ENCODE assay signal across 9 mouse cellular contexts in genomic region chr4:125231711-125232260, GRCm38 (mm10).
DNase-seq lines count a peak whose midpoint lies in the region; ATAC-seq and TF ChIP-seq lines count a peak whose summit lies in the region.
"Had no signal": no experiment of that assay in that cellular context is flagged by ENCODE, and none has a peak within 500 bp of the region (broad histone marks: within the 10 kb centered on the region; RNA-seq: fewer than 3 reads in every experiment).

No protein-coding gene starts in this region.

- no peak overlapping the region for H3K27ac ChIP-seq in left cerebral cortex, adult 2 months
- H3K27ac ChIP-seq in embryonic facial prominence, embryonic 11.5 days (replicated peaks; ENCODE audit: low read depth, low read length) = no peak overlapping the region
- no peak overlapping the region for H3K27ac ChIP-seq in limb, embryonic 11.5 days (replicated peaks; ENCODE audit: low read depth, low read length)
- H3K27ac ChIP-seq in kidney, embryonic 14.5 days (ENCODE audit: low read depth, low read length) = no peak overlapping the region
- H3K27ac ChIP-seq: limb, embryonic 15.5 days had no signal

- H3K4me1 ChIP-seq in embryonic facial prominence, embryonic 11.5 days (ENCODE audit: control insufficient read depth, insufficient read depth, low read length) = no peaks in the 10 kb centered on the region
- H3K4me1 ChIP-seq in limb, embryonic 11.5 days (ENCODE audit: control insufficient read depth, insufficient read depth, low read length) = no peaks in the 10 kb centered on the region
- no peaks in the 10 kb centered on the region for H3K4me1 ChIP-seq in kidney, embryonic 14.5 days (ENCODE audit: control insufficient read depth, insufficient read depth, low read length)
- H3K4me1 ChIP-seq: limb, embryonic 15.5 days had no signal

- H3K9me3 ChIP-seq in embryonic facial prominence, embryonic 11.5 days (replicated peaks; ENCODE audit: control insufficient read depth, low read length) = no peaks in the 10 kb centered on the region
- H3K9me3 ChIP-seq in limb, embryonic 11.5 days (ENCODE audit: control insufficient read depth, low read length) = no peaks in the 10 kb centered on the region
- peaks cover 3% of the 10 kb centered on the region; the same call in 1 of the 2 replicates for H3K9me3 ChIP-seq in kidney, embryonic 14.5 days (ENCODE audit: control insufficient read depth, low read length)
- H3K9me3 ChIP-seq: limb, embryonic 15.5 days had no signal

- no peak overlapping the region for H3K4me3 ChIP-seq in left cerebral cortex, adult 2 months
- H3K4me3 ChIP-seq in embryonic facial prominence, embryonic 11.5 days (ENCODE audit: low read depth, low read length) = no peak overlapping the region
- no peak overlapping the region for H3K4me3 ChIP-seq in limb, embryonic 11.5 days (ENCODE audit: low read depth, low read length)
- H3K4me3 ChIP-seq in kidney, embryonic 14.5 days (ENCODE audit: low read length) = no peak overlapping the region
- H3K4me3 ChIP-seq: limb, embryonic 15.5 days had no signal

- H3K9ac ChIP-seq in embryonic facial prominence, embryonic 11.5 days (replicated peaks; ENCODE audit: low read length) = no peak overlapping the region
- H3K9ac ChIP-seq in limb, embryonic 11.5 days (ENCODE audit: low read length) = no peak overlapping the region
- H3K9ac ChIP-seq in kidney, embryonic 14.5 days (ENCODE audit: low read depth, low read length) = no peak overlapping the region
- H3K9ac ChIP-seq: limb, embryonic 15.5 days had no signal

- H3K27me3 ChIP-seq in embryonic facial prominence, embryonic 11.5 days (ENCODE audit: control insufficient read depth, insufficient read depth, low read length) = no peaks in the 10 kb centered on the region
- peaks cover 12% of the 10 kb centered on the region; the same call in 1 of the 2 replicates for H3K27me3 ChIP-seq in limb, embryonic 11.5 days (ENCODE audit: control insufficient read depth, insufficient read depth, low read length)
- H3K27me3 ChIP-seq in kidney, embryonic 14.5 days (ENCODE audit: control insufficient read depth, insufficient read depth, low read length) = peaks cover 6% of the 10 kb centered on the region; the same call in 1 of the 2 replicates

- TF ChIP-seq CTCF in left cerebral cortex, adult 2 months (IDR thresholded peaks at IDR 0.05) = peak; percentile 88

- H3K4me2 ChIP-seq in embryonic facial prominence, embryonic 11.5 days (ENCODE audit: low read depth, low read length) = no peak overlapping the region
- no peak overlapping the region for H3K4me2 ChIP-seq in limb, embryonic 11.5 days (ENCODE audit: low read depth, severe bottlenecking)
- no peak overlapping the region for H3K4me2 ChIP-seq in kidney, embryonic 14.5 days (replicated peaks; ENCODE audit: low read depth, low read length)
- H3K4me2 ChIP-seq: limb, embryonic 15.5 days had no signal

- 14% methylated on average over 12 of the region's 12 CpGs for WGBS in embryonic facial prominence, embryonic 11.5 days
- 27% methylated on average over 12 of the region's 12 CpGs for whole genome bisulfite sequencing in limb, embryonic 11.5 days
- 38% methylated on average over 12 of the region's 12 CpGs for WGBS in kidney, embryonic 14.5 days

- peak; percentile 44 to 48 for DNase-seq in left cerebral cortex, adult 2 months (ENCODE audit: extremely low spot score in 1 of 2, low spot score in 2 of 2)
- no peak for DNase-seq in left cerebral cortex, adult 8-10 months (ENCODE audit: low spot score in 2 of 2)
- peak; percentile 81 for DNase-seq in ZHBTc4 (ENCODE audit: low read depth, low spot score)
- peak; percentile 72 for DNase-seq in embryonic facial prominence, embryonic 11.5 days (ENCODE audit: low spot score)
- DNase-seq in limb, embryonic 11.5 days (ENCODE audit: low spot score) = peak; percentile 52
- peak; percentile 36 for DNase-seq in testis, postnatal 14 days (ENCODE audit: low spot score)
- no peak for DNase-seq in kidney, postnatal 25 days

- no peak for ATAC-seq in embryonic facial prominence, embryonic 11.5 days (replicated peaks; ENCODE audit: insufficient number of reproducible peaks, low FRiP score, low TSS enrichment, low read depth)
- ATAC-seq in limb, embryonic 11.5 days (ENCODE audit: insufficient number of reproducible peaks, low FRiP score, low TSS enrichment, low read depth) = no peak
- ATAC-seq in kidney, embryonic 14.5 days (ENCODE audit: low FRiP score, low TSS enrichment) = no peak

- H3K36me3 ChIP-seq in embryonic facial prominence, embryonic 11.5 days (replicated peaks; ENCODE audit: control insufficient read depth, insufficient read depth, low read depth, low read length) = no peaks in the 10 kb centered on the region
- H3K36me3 ChIP-seq in limb, embryonic 11.5 days (ENCODE audit: control insufficient read depth, insufficient read depth, low read length) = no peaks in the 10 kb centered on the region; the same call in 1 of the 2 replicates
- no peaks in the 10 kb centered on the region for H3K36me3 ChIP-seq in kidney, embryonic 14.5 days (ENCODE audit: control insufficient read depth, insufficient read depth, low read length)
- H3K36me3 ChIP-seq: limb, embryonic 15.5 days had no signal

- intact Hi-C loops in left cerebral cortex, adult 2 months (cut with DNase I) = loop anchor here (5.0 to 10.0 kb wide), 5 partner anchors 69 to 731 kb away; partner anchors contain the start of gene Grik3

Comparison
In these comparisons a context has a peak if more than half of its experiments do, and no peak if none do; other contexts are left out.
1. DNase-seq: peak in left cerebral cortex, adult 2 months (2 of 2), ZHBTc4 (single experiment), embryonic facial prominence, embryonic 11.5 days (single experiment), limb, embryonic 11.5 days (single experiment) and testis, postnatal 14 days (single experiment); none in left cerebral cortex, adult 8-10 months (0 of 2) and kidney, postnatal 25 days (0 of 2).